Mouse (Mus musculus) adrenal gland, postnatal 36 days (tissue): ENCODE measurements around the gene Olfr1231. TPM values are rescaled to one million over a fixed set of nuclear protein-coding genes. Genes with fewer than 3 reads are reported as not detected.

ENCODE experiments used
- DNase-seq, 2 experiments: peaks; one replicate each; pipeline ENCODE4 v3.0.0; 2021; ENCODE audit warnings: mixed read lengths in 1 of 2
- long read RNA-seq, 2 experiments: library from polyadenylated mRNA; stranded (forward); transcript quantifications; one replicate each; pipeline ENCODE4 v2.0.0; 2021; ENCODE audit warnings: borderline sequencing depth in 2 of 2
- total RNA-seq, 2 experiments: library from RNA; stranded (reverse); gene quantifications; 2 replicates each; pipeline ENCODE4 v1.2.3; 2021

Gene Olfr1231
- not detected for total RNA-seq
- long read RNA-seq, experiment 1, result 0 reads
- long read RNA-seq, experiment 2, result 0 reads

GRCm38 (mm10) chr2:89306974-89307373 lies at the start of gene Olfr1231:
Gene Olfr1231 (minus strand): TSS chr2:89307074.
- no peak for DNase-seq

GRCm38 (mm10) chr2:89342298-89342697 lies 35.4 kb upstream of the Olfr1231 start, which contains the start of gene Olfr1233:
Gene Olfr1233 (minus strand): TSS chr2:89342398.
- DNase-seq, result no peak

GRCm38 (mm10) chr2:89329575-89329974 lies 22.7 kb upstream of the Olfr1231 start, which contains the start of gene Olfr1232:
Gene Olfr1232 (minus strand): TSS chr2:89329675.
- DNase-seq, result no peak

GRCm38 (mm10) chr2:89297168-89297567 lies 9.7 kb downstream of the Olfr1231 start, which contains the start of gene Olfr1230:
Gene Olfr1230 (minus strand): TSS chr2:89297268.
- no peak for DNase-seq

- DNase-seq, result no peak
These were observed 19.0 kb downstream of the Olfr1231 start, which contains the start of gene Olfr1229 for GRCm38 (mm10) chr2:89287914-89288313. Gene Olfr1229 (minus strand): TSS chr2:89288014.

GRCm38 (mm10) chr2:89253962-89254361 lies 52.9 kb downstream of the Olfr1231 start, which contains the start of gene Olfr1228:
Gene Olfr1228 (minus strand): TSS chr2:89254062.
- DNase-seq, result no peak

Other genes starting within 250 kb of the Olfr1231 start
- not detected for gene Olfr1218, start 245.9 kb downstream of the Olfr1231 start, total RNA-seq
- not detected for gene Olfr1219, start 223.6 kb downstream of the Olfr1231 start, total RNA-seq
- gene Olfr1220, start 200.2 kb downstream of the Olfr1231 start, total RNA-seq, result not detected
- gene Olfr1221, start 189.8 kb downstream of the Olfr1231 start, total RNA-seq, result not detected
- gene Olfr1222, start 174.0 kb downstream of the Olfr1231 start, total RNA-seq, result not detected
- gene Olfr1223, start 155.5 kb downstream of the Olfr1231 start, total RNA-seq, result not detected
- not detected for gene Olfr1224-ps1, start 143.0 kb downstream of the Olfr1231 start, total RNA-seq
- not detected for gene Olfr1225, start 132.4 kb downstream of the Olfr1231 start, total RNA-seq
- gene Olfr1226, start 107.0 kb downstream of the Olfr1231 start, total RNA-seq, result not detected
- gene Olfr1228, start 53.0 kb downstream of the Olfr1231 start, total RNA-seq, result not detected
- gene Olfr1229, start 19.1 kb downstream of the Olfr1231 start, total RNA-seq, result not detected
- gene Olfr1230, start 9.8 kb downstream of the Olfr1231 start, total RNA-seq, result not detected
- gene Olfr1232, start 22.6 kb upstream of the Olfr1231 start, total RNA-seq, result not detected
- gene Olfr1233, start 35.3 kb upstream of the Olfr1231 start, total RNA-seq, result not detected
- gene Olfr1234, start 57.8 kb upstream of the Olfr1231 start, total RNA-seq, result not detected
- not detected for gene Olfr1238, start 102.6 kb upstream of the Olfr1231 start, total RNA-seq
- not detected for gene Olfr1239, start 113.3 kb upstream of the Olfr1231 start, total RNA-seq
- gene Olfr1240, start 135.9 kb upstream of the Olfr1231 start, total RNA-seq, result not detected
- not detected for gene Olfr1241, start 180.1 kb upstream of the Olfr1231 start, total RNA-seq
- not detected for gene Olfr1242, start 191.3 kb upstream of the Olfr1231 start, total RNA-seq
- not detected for gene Olfr1243, start 224.4 kb upstream of the Olfr1231 start, total RNA-seq